Mouse (Mus musculus) lung, postnatal 0 days (tissue): Measurements from ENCODE around the gene Apoe. TPM values are rescaled to one million over a fixed set of nuclear protein-coding genes. Genes with fewer than 3 reads are reported as not detected.
A peak's percentile ranks its signal among the peaks of the same experiment; 100 is the strongest.

Source experiments
- ATAC-seq: fragments of 200-750 bp; cut with Nextera tagmentation; 2 replicates; pipeline ENCODE4 v1.8.0; 2017; ENCODE audit warnings: moderate library complexity
- DNase-seq: peaks from one replicate; pipeline ENCODE4 v3.0.0-alpha.2; 2016; ENCODE audit warnings: low spot score
- H3K27ac ChIP-seq: fragments of 300-500 bp; sonication (generic); 2 replicates; pipeline ENCODE4 v1.5.1; 2014; ENCODE audit warnings: antibody characterized with exemption, mild to moderate bottlenecking, low read length, mixed read lengths
- H3K27me3 ChIP-seq: fragments of 300-500 bp; sonication (generic); replicated peaks from 2 replicates; pipeline ENCODE4 v1.6.1; 2014; ENCODE audit warnings: low read length, mixed read lengths; ENCODE audit not compliant: insufficient read depth
- H3K36me3 ChIP-seq: fragments of 300-500 bp; sonication (generic); 2 replicates; pipeline ENCODE4 v1.6.1; 2014; ENCODE audit warnings: low read length, mixed read lengths; ENCODE audit not compliant: insufficient read depth
- H3K4me1 ChIP-seq: fragments of 300-500 bp; sonication (generic); 2 replicates; pipeline ENCODE4 v1.6.1; 2014; ENCODE audit warnings: antibody characterized with exemption, low read depth, low read length, mixed read lengths; ENCODE audit not compliant: insufficient read depth
- H3K4me2 ChIP-seq: fragments of 300-500 bp; sonication (generic); replicated peaks from 2 replicates; pipeline ENCODE4 v1.6.1; 2014; ENCODE audit warnings: low read depth, mild to moderate bottlenecking, low read length, moderate library complexity, mixed read lengths
- H3K4me3 ChIP-seq: fragments of 300-500 bp; sonication (generic); 2 replicates; pipeline ENCODE4 v1.5.1; 2014; ENCODE audit warnings: low read depth, low read length
- H3K9ac ChIP-seq: fragments of 300-500 bp; sonication (generic); replicated peaks from 2 replicates; pipeline ENCODE4 v1.6.1; 2014; ENCODE audit warnings: low read depth, mild to moderate bottlenecking
- H3K9me3 ChIP-seq: fragments of 300-500 bp; sonication (generic); 2 replicates; pipeline ENCODE4 v1.6.1; 2016; ENCODE audit warnings: low read length, mixed read lengths
- CTCF ChIP-seq: IDR thresholded peaks from 2 replicates; pipeline ENCODE4 v1.5.1; 2016; ENCODE audit warnings: antibody characterized with exemption, mild to moderate bottlenecking
- EP300 ChIP-seq: IDR thresholded peaks from 2 replicates; pipeline ENCODE4 v1.6.1; 2016; ENCODE audit warnings: antibody characterized with exemption, mild to moderate bottlenecking, control low read depth
- WGBS: fragments of 180-500 bp; shearing (Covaris S2); extraction: QIAGEN DNeasy Blood & Tissue Kit; methylation state at CpG from one replicate; pipeline ENCODE4 v1.1.7; 2014; 5-methylcytosine and 5-hydroxymethylcytosine counted together
- polyA plus RNA-seq: library from polyadenylated mRNA; unstranded; fragments of >200 nt; fragmentation: Nextera tagmentation; extraction: Ambion mirVana; gene quantifications from 2 replicates; pipeline ENCODE4 v1.2.1, GENCODE M21; 2015

Gene Apoe
- polyA plus RNA-seq, 1 experiment from 2014 or later, result 1,006 TPM

GRCm38 (mm10) chr7:19717346-19717745, 18.4 kb upstream of the Apoe start:
- no peaks in the 10 kb centered on the region for H3K9me3 ChIP-seq
- H3K4me2 ChIP-seq, result no peak overlapping the region
- H3K27me3 ChIP-seq, result no peaks in the 10 kb centered on the region
- H3K27ac ChIP-seq, result no peak overlapping the region
- WGBS, result 79% methylated on average over 4 of the region's 4 CpGs
- DNase-seq (no peak), ATAC-seq (no peak)
- no peak overlapping the region for H3K4me3 ChIP-seq
- no peaks in the 10 kb centered on the region for H3K4me1 ChIP-seq
- H3K9ac ChIP-seq, result no peak overlapping the region
- H3K36me3 ChIP-seq, result 0 out of 2 replicates have a peak, but pooled peaks cover 8% of the 10 kb centered on the region
- TF ChIP-seq EP300 (no peak), CTCF (no peak)

DNA sequence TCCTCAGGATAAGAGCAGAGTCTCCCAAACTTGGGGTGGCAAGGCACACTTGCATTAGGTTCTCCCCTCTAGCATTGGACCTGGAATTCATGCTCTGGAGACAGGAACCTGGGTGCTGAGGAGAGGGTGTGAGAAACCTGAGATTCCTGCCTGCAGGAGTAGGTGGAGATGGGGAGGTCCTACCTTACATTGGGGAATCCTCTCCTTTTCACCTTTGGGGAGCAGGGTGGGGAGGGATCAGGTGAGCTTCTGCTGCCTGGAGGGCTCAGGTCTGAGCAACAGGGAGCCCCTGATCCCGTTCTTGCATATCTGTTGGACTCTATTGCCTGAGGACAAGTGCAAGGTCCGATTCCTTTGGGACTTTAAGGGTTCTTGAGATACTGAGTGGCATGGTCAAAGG, 17.8 kb upstream of the Apoe start:
- Histone ChIP-seq H3K9me3 (no peaks in the 10 kb centered on the region), H3K27ac (no peak overlapping the region), H3K27me3 (no peaks in the 10 kb centered on the region), H3K4me2 (no peak overlapping the region), H3K4me1 (no peaks in the 10 kb centered on the region), H3K36me3 (0 out of 2 replicates have a peak, but pooled peaks cover 10% of the 10 kb centered on the region), H3K4me3 (no peak overlapping the region), H3K9ac (no peak overlapping the region)
- TF ChIP-seq CTCF, result no peak
- TF ChIP-seq EP300, result no peak
- no peak for ATAC-seq
- no peak for DNase-seq
- 61% methylated on average over 2 of the region's 2 CpGs for WGBS

DNA sequence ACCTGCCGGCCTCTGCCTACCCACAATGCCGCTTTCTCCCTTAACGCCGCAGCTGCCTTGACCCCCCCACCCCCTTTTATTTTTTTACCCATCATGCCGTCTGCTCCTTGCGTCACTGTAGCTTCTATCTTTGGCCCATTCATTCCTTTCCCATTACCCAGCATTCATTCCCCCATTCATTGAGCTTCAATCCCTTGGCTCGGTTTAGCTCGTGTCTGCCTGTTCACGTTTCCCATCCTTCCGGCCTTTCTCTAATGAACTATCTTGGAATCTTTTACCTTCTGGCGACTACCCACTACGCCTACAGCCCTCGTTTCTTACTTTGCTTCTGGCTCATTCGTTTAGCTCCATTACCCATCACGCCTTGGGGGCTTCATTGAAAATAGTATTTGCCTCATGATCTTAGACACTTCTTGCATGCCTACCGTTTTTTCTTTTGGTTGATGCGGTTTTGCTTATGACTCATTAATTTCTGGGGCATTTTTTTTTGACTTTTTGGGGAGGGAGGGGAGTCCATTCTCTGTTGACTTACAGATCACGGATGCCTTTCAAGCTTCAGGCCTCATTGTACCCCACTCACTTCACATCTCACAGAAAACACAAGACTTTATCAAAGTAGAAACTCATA, 17.2 kb upstream of the Apoe start:
- H3K9ac ChIP-seq, result no peak overlapping the region
- DNase-seq, result no peak
- TF ChIP-seq CTCF (no peak), EP300 (peak; percentile 73; the same call in 1 of the 2 replicates)

DNA sequence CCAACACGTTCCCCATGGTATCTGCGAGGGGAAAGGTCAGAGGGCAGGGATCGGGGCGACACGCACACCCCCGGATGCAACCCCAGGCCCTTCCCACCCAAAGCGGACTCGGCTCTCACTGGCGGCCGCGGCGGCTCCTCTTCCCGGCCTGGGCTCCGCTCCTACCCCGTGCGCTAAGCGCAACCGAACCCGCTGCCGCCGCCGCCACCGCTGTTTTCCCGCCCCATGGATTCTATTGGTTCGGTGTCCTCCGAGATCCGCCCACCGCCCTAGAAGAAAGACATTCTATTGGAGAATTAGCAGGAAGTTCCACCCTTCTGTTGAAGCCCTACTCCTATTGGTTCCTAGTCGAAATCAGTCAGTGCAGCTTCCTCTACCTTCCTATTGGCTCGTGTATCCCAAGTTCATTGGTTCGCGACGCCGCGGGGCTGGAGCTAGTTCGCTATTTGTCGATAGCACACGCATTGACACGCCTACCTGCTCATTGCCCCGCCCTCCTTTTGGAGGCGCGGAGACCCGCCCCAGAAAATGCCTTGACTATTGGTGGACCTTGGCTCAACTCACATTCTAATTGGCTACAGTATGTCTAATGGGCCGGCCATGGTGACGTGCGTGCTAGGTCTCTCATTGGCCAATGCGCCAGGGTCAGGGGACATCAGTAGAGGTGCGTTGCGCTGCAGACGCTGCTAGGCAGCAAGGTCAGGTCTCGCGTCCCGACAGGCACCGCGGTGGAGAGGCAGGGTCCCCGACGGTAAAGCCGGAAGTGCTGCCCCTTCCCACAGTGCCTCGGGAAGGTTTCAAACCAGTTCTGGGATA, 16.5 kb upstream of the Apoe start, which contains the start of gene Tomm40:
Gene Tomm40 (minus strand): TSS at position 200 of the 816 bp plus-strand sequence.
- no peak for TF ChIP-seq CTCF
- TF ChIP-seq EP300, result peak; percentile 50; the same call in 1 of the 2 replicates
- no peaks in the 10 kb centered on the region for H3K27me3 ChIP-seq
- H3K27ac ChIP-seq, result peak within 1 kb of the TSS; percentile 83
- no peaks in the 10 kb centered on the region for H3K9me3 ChIP-seq
- under 1% methylated on average over 53 of the region's 59 CpGs for WGBS
- H3K4me3 ChIP-seq, result peak within 1 kb of the TSS; percentile 87
- DNase-seq (peak; percentile 100), ATAC-seq (peak; percentile 98)
- H3K36me3 ChIP-seq, result peaks cover 10% of the 10 kb centered on the region; the same call in 1 of the 2 replicates
- H3K4me1 ChIP-seq, result no peaks in the 10 kb centered on the region
- peak within 1 kb of the TSS; percentile 94 for H3K4me2 ChIP-seq
- H3K9ac ChIP-seq, result peak within 1 kb of the TSS; percentile 87

More for the DNA sequence above, 17.2 kb upstream of the Apoe start:
- peak overlapping the region; percentile 46 for H3K4me2 ChIP-seq
- H3K9me3 ChIP-seq, result no peaks in the 10 kb centered on the region
- peak overlapping the region; percentile 37 for H3K4me3 ChIP-seq
- 6% methylated on average over 17 of the region's 18 CpGs for WGBS
- 0 out of 2 replicates have a peak, but pooled peaks cover 16% of the 10 kb centered on the region for H3K36me3 ChIP-seq
- peak overlapping the region; percentile 83 for H3K27ac ChIP-seq
- H3K27me3 ChIP-seq, result no peaks in the 10 kb centered on the region
- ATAC-seq, result peak; percentile 55
- no peaks in the 10 kb centered on the region for H3K4me1 ChIP-seq

GRCm38 (mm10) chr7:19714836-19715235, 15.8 kb upstream of the Apoe start:
- Histone ChIP-seq H3K4me2 (peak overlapping the region; percentile 94), H3K27ac (peak overlapping the region; percentile 74), H3K4me1 (no peaks in the 10 kb centered on the region), H3K4me3 (peak overlapping the region; percentile 87), H3K36me3 (peaks cover 9% of the 10 kb centered on the region; the same call in 1 of the 2 replicates), H3K27me3 (no peaks in the 10 kb centered on the region), H3K9ac (peak overlapping the region; percentile 87), H3K9me3 (no peaks in the 10 kb centered on the region)
- DNase-seq, result no peak
- TF ChIP-seq EP300, result no peak
- no peak for ATAC-seq
- WGBS, result under 1% methylated on average over 37 of the region's 39 CpGs

GRCm38 (mm10) chr7:19713598-19713997, 14.6 kb upstream of the Apoe start:
- Histone ChIP-seq H3K9me3 (no peaks in the 10 kb centered on the region), H3K4me3 (no peak overlapping the region), H3K27ac (no peak overlapping the region), H3K27me3 (no peaks in the 10 kb centered on the region), H3K4me1 (no peaks in the 10 kb centered on the region), H3K4me2 (no peak overlapping the region), H3K9ac (no peak overlapping the region), H3K36me3 (peaks cover 22% of the 10 kb centered on the region)
- DNase-seq (no peak), ATAC-seq (no peak)
- WGBS, result 89% methylated on average over 9 of the region's 9 CpGs
- no peak for TF ChIP-seq CTCF
- TF ChIP-seq EP300, result no peak
